Mouse (Mus musculus): ENCODE data around the gene Itgb7. TPM values are rescaled to one million over a fixed set of nuclear protein-coding genes. Genes with fewer than 3 reads are reported as not detected.

Itgb7 gene
- polyA plus RNA-seq (2014; fragmentation: Nextera tagmentation; extraction: Ambion mirVana): 0.55 and 1.6 TPM in 2 replicates

- ATAC-seq (ENCODE audit: low read depth): no peak
- Histone ChIP-seq H3K4me3 (ENCODE audit: low read depth, low read length) (no peak within 1 kb of the TSS), H3K4me1 (ENCODE audit: control insufficient read depth, insufficient read depth, low read length) (no peaks in the 10 kb centered on the region), H3K27ac (ENCODE audit: low read depth, low read length) (no peak within 1 kb of the TSS), H3K27me3 (ENCODE audit: control insufficient read depth, insufficient read depth, low read length) (no peaks in the 10 kb centered on the region), H3K9me3 (ENCODE audit: control insufficient read depth, low read length) (no peaks in the 10 kb centered on the region), H3K4me2 (ENCODE audit: low read depth, low read length) (no peak within 1 kb of the TSS), H3K36me3 (ENCODE audit: control insufficient read depth, insufficient read depth, low read length) (no peaks in the 10 kb centered on the region), H3K9ac (replicated peaks; ENCODE audit: low read depth, low read length) (no peak within 1 kb of the TSS)
- 52% methylated on average over 6 of the region's 6 CpGs for WGBS
Observed at GRCm38 (mm10) chr15:102231748-102232147, at the start of gene Itgb7. TSS of gene Itgb7 (minus strand) at chr15:102231944.

DNA sequence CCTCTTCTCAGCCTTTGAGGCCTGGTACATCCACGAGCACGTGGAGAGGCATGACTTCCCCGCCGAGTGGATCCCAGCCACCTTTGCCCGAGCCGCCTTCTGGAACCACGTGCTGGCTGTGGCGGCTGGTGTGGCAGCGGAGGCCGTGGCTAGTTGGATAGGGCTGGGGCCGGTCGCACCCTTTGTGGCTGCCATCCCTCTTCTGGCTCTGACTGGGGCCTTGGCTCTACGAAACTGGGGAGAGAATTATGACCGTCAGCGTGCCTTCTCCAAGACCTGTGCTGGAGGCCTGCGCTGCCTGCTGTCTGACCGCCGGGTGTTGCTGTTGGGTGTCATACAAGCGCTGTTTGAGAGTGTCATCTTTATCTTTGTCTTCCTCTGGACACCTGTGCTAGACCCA is 48.9 kb upstream of the Itgb7 start:
- no peak for ATAC-seq (ENCODE audit: low read depth)
- peak overlapping the region; percentile 73; the same call in 1 of the 2 replicates for H3K4me3 ChIP-seq (ENCODE audit: low read depth, low read length)
- no peaks in the 10 kb centered on the region for H3K27me3 ChIP-seq (ENCODE audit: control insufficient read depth, insufficient read depth, low read length)
- peaks cover 9% of the 10 kb centered on the region for H3K4me1 ChIP-seq (ENCODE audit: control insufficient read depth, insufficient read depth, low read length)
- peaks cover 10% of the 10 kb centered on the region; the same call in 1 of the 2 replicates for H3K36me3 ChIP-seq (ENCODE audit: control insufficient read depth, insufficient read depth, low read length)
- 96% methylated on average over 19 of the region's 19 CpGs for WGBS
- no peaks in the 10 kb centered on the region for H3K9me3 ChIP-seq (ENCODE audit: control insufficient read depth, low read length)
- H3K27ac ChIP-seq (ENCODE audit: low read depth, low read length): no peak overlapping the region
- peak overlapping the region; percentile 88; the same call in 1 of the 2 replicates for H3K4me2 ChIP-seq (ENCODE audit: low read depth, low read length)
- no peak overlapping the region for H3K9ac ChIP-seq (replicated peaks; ENCODE audit: low read depth, low read length)

DNA sequence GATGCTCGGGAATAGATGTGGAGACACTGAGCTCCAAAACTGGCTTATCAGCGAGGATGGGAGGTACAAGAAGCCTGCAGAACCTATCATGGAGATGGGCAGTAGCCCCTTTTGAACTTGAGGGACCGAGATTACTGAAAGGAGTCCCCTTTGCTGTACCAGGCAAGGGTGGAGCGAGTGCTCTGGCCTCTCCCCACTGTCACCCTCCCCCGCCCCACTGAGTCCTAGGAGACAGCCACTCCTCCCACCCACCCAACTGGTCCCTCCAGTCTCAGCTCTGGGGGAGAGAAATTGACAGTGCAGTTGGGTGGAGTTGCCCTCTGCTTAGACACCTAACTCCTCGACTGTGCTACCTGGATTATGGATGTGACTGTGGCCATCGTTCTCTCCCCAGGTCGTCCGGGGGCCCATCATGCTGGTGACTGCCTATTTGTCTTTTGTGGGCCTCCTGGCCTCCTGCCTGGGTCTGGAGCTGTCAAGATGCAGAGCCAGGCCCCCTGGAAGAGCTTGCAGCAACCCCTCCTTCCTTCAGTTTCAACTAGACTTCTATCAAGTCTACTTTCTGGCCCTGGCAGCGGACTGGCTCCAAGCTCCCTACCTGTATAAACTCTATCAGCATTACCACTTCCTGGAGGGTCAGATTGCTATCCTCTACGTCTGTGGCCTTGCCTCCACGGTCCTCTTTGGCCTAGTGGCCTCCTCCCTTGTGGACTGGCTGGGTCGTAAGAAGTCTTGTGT is 48.2 kb upstream of the Itgb7 start:
- 32% methylated on average over 13 of the region's 13 CpGs for WGBS
- Histone ChIP-seq H3K4me3 (ENCODE audit: low read depth, low read length) (peak overlapping the region; percentile 73), H3K9ac (replicated peaks; ENCODE audit: low read depth, low read length) (peak overlapping the region; percentile 78), H3K27ac (ENCODE audit: low read depth, low read length) (peak overlapping the region; percentile 83), H3K27me3 (ENCODE audit: control insufficient read depth, insufficient read depth, low read length) (no peaks in the 10 kb centered on the region), H3K36me3 (ENCODE audit: control insufficient read depth, insufficient read depth, low read length) (peaks cover 10% of the 10 kb centered on the region; the same call in 1 of the 2 replicates), H3K4me2 (ENCODE audit: low read depth, low read length) (peak overlapping the region; percentile 88), H3K4me1 (ENCODE audit: control insufficient read depth, insufficient read depth, low read length) (peaks cover 9% of the 10 kb centered on the region), H3K9me3 (ENCODE audit: control insufficient read depth, low read length) (no peaks in the 10 kb centered on the region)
- ATAC-seq (ENCODE audit: low read depth): peak; percentile 56; the same call in 1 of the 2 replicates

DNA sequence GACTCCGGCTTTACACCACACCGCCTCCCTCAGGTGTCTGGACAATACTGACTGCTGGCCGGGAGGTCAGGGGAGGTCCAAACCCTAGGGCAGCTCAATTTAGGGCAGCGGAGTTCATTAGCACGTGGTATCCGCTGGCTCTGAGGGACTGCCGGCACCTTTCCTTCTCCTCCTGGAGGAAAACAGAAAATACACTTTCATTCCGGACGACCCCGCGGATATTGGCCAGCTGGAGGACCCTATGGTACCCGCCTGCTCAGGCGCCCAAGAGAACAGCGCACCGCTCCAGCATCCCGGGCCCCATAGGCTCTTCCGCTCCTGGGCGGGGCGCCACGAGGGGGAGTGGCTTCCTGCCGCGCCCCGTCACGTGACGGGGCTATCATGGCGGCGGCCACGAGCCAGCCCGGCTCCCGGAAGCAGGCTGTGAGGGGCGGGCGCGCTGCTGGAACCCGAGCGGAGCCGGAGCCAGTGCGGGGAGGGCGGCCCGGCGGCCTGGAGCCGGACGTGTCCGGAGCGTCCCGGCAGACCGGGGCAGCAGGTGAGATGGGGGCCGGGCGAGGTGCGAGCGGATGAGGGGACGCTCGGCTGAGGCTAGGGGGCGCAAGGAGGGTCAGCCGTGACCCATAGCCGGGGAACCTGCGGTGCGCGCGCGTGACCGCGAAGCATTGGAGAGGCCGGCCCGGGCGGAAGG is 47.5 kb upstream of the Itgb7 start, which contains the start of gene Mfsd5:
Mfsd5 (plus strand) TSS at position 363 of the 691 bp plus-strand sequence.
- Histone ChIP-seq H3K27ac (ENCODE audit: low read depth, low read length) (peak within 1 kb of the TSS; percentile 83), H3K9me3 (ENCODE audit: control insufficient read depth, low read length) (no peaks in the 10 kb centered on the region), H3K36me3 (ENCODE audit: control insufficient read depth, insufficient read depth, low read length) (peaks cover 10% of the 10 kb centered on the region; the same call in 1 of the 2 replicates), H3K27me3 (ENCODE audit: control insufficient read depth, insufficient read depth, low read length) (no peaks in the 10 kb centered on the region), H3K4me3 (ENCODE audit: low read depth, low read length) (peak within 1 kb of the TSS; percentile 73), H3K4me2 (ENCODE audit: low read depth, low read length) (peak within 1 kb of the TSS; percentile 88), H3K9ac (replicated peaks; ENCODE audit: low read depth, low read length) (peak within 1 kb of the TSS; percentile 78), H3K4me1 (ENCODE audit: control insufficient read depth, insufficient read depth, low read length) (peaks cover 9% of the 10 kb centered on the region)
- under 1% methylated on average over 64 of the region's 65 CpGs for WGBS
- ATAC-seq (ENCODE audit: low read depth): peak; percentile 96

DNA sequence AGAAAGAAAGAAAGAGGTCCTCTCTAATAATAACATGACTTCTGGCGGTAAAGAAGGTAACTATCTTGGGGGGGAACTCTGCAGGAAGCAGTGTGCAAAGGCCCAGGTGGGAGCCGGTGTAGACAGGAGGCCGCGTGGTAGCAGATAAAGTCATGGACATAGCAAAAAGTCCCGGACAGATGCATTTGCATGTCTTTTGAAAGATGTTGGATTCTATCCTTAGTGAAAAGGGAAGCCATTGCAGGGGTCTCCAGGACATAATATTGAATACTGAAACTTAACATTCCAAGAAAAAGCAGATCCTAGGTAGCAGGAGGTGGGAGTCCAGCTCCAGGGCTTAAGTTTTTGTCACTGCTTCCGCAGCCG is 47.0 kb upstream of the Itgb7 start:
- WGBS: 32% methylated on average over 7 of the region's 7 CpGs
- Histone ChIP-seq H3K9ac (replicated peaks; ENCODE audit: low read depth, low read length) (peak overlapping the region; percentile 78), H3K27me3 (ENCODE audit: control insufficient read depth, insufficient read depth, low read length) (no peaks in the 10 kb centered on the region), H3K4me1 (ENCODE audit: control insufficient read depth, insufficient read depth, low read length) (peaks cover 9% of the 10 kb centered on the region), H3K9me3 (ENCODE audit: control insufficient read depth, low read length) (no peaks in the 10 kb centered on the region), H3K27ac (ENCODE audit: low read depth, low read length) (peak overlapping the region; percentile 65), H3K4me2 (ENCODE audit: low read depth, low read length) (peak overlapping the region; percentile 88), H3K36me3 (ENCODE audit: control insufficient read depth, insufficient read depth, low read length) (peaks cover 10% of the 10 kb centered on the region; the same call in 1 of the 2 replicates), H3K4me3 (ENCODE audit: low read depth, low read length) (peak overlapping the region; percentile 73)
- ATAC-seq (ENCODE audit: low read depth): no peak

GRCm38 (mm10) chr15:102273982-102274716 is 42.4 kb upstream of the Itgb7 start:
- no peaks in the 10 kb centered on the region for H3K36me3 ChIP-seq (ENCODE audit: control insufficient read depth, insufficient read depth, low read length)
- H3K9ac ChIP-seq (replicated peaks; ENCODE audit: low read depth, low read length): no peak overlapping the region
- ATAC-seq (ENCODE audit: low read depth): no peak
- no peaks in the 10 kb centered on the region for H3K4me1 ChIP-seq (ENCODE audit: control insufficient read depth, insufficient read depth, low read length)
- H3K4me2 ChIP-seq (ENCODE audit: low read depth, low read length): no peak overlapping the region
- H3K27me3 ChIP-seq (ENCODE audit: control insufficient read depth, insufficient read depth, low read length): no peaks in the 10 kb centered on the region; the same call in 1 of the 2 replicates
- H3K27ac ChIP-seq (ENCODE audit: low read depth, low read length): no peak overlapping the region
- no peak overlapping the region for H3K4me3 ChIP-seq (ENCODE audit: low read depth, low read length)
- no peaks in the 10 kb centered on the region for H3K9me3 ChIP-seq (ENCODE audit: control insufficient read depth, low read length)
- WGBS: 78% methylated on average over 6 of the region's 6 CpGs

DNA sequence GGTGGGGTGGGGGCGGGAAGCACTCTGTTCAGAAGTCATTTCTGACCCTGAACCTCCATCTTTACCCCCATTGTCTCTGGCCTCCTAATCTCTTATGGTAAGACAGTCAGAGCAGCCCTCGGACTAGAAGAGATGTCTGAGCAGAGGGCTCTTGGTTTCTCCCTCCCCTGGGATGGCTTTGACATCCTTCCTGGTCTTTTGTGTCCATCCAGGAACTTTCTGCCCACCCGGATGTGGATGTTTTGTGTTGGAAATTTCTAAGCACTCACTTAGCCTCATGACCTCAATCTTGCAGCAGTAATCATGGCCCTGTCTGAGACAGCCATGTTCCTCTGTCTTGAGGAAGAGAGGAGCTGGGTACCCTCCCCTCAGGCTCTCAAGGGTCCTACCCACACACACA is 39.7 kb upstream of the Itgb7 start:
- no peak overlapping the region for H3K4me3 ChIP-seq (ENCODE audit: low read depth, low read length)
- no peak overlapping the region for H3K9ac ChIP-seq (replicated peaks; ENCODE audit: low read depth, low read length)
- no peaks in the 10 kb centered on the region for H3K9me3 ChIP-seq (ENCODE audit: control insufficient read depth, low read length)
- no peaks in the 10 kb centered on the region for H3K36me3 ChIP-seq (ENCODE audit: control insufficient read depth, insufficient read depth, low read length)
- no peak overlapping the region for H3K27ac ChIP-seq (ENCODE audit: low read depth, low read length)
- ATAC-seq (ENCODE audit: low read depth): no peak
- WGBS: 41% methylated on average over 3 of the region's 3 CpGs
- no peaks in the 10 kb centered on the region; the same call in 1 of the 2 replicates for H3K27me3 ChIP-seq (ENCODE audit: control insufficient read depth, insufficient read depth, low read length)
- no peaks in the 10 kb centered on the region for H3K4me1 ChIP-seq (ENCODE audit: control insufficient read depth, insufficient read depth, low read length)
- no peak overlapping the region for H3K4me2 ChIP-seq (ENCODE audit: low read depth, low read length)

DNA sequence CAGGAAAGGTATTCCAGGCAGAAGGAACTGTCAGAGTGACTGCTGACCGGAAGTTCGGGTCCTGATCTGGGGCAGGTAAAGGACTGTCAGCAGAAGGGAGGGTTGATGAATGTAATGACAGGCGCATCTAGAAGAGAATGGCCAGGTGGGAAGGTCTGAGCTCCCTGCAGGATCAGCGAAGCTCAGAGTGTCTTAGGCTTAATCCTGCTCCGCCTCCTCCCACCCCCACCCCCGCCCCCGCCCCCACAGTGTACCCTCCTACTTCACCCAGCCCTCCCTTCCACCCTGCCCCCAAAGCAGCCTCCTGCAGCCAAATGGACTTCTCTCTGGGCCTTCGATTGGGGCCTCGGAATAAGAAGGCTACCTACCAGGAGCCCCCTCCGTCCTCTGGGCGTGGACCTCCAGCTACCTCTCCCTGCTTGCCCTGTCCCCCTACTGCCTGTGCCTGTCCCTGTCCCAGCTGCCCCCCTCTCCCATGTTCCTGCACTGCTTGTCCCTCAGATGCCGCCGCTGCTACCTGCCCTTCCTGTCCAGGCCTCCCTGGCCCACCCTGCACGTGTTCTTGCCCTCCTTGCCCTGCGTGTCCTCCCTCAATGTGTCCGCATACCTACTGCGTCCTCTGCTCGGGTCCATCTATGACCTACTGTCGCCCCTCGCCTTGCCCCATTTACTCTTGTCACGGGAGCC is 38.7 kb upstream of the Itgb7 start, which contains the start of gene Gm9918:
Gm9918 (plus strand) TSS at position 290 of the 687 bp plus-strand sequence.
- no peak for ATAC-seq (ENCODE audit: low read depth)

More for the DNA sequence above, 38.7 kb upstream of the Itgb7 start, which contains the start of gene Gm9918:
- no peaks in the 10 kb centered on the region for H3K36me3 ChIP-seq (ENCODE audit: control insufficient read depth, insufficient read depth, low read length)
- H3K4me1 ChIP-seq (ENCODE audit: control insufficient read depth, insufficient read depth, low read length): no peaks in the 10 kb centered on the region
- H3K27ac ChIP-seq (ENCODE audit: low read depth, low read length): no peak within 1 kb of the TSS
- H3K9ac ChIP-seq (replicated peaks; ENCODE audit: low read depth, low read length): no peak within 1 kb of the TSS
- H3K27me3 ChIP-seq (ENCODE audit: control insufficient read depth, insufficient read depth, low read length): no peaks in the 10 kb centered on the region; the same call in 1 of the 2 replicates
- peak within 1 kb of the TSS; percentile 2; the same call in 1 of the 2 replicates for H3K4me2 ChIP-seq (ENCODE audit: low read depth, low read length)
- WGBS: 14% methylated on average over 18 of the region's 21 CpGs
- H3K4me3 ChIP-seq (ENCODE audit: low read depth, low read length): no peak within 1 kb of the TSS
- H3K9me3 ChIP-seq (ENCODE audit: control insufficient read depth, low read length): no peaks in the 10 kb centered on the region

All from neural tube, embryonic 14.5 days (tissue).